Mouse (Mus musculus) stomach, embryonic 14.5 days (tissue): ENCODE measurements around the gene Serinc5. TPM values are rescaled to one million over a fixed set of nuclear protein-coding genes. Genes with fewer than 3 reads are reported as not detected.
A peak's percentile ranks its signal among the peaks of the same experiment; 100 is the strongest.
"Not testable (repeated sequence)": the region's sequence is repeated elsewhere in the genome, so short reads cannot be mapped to it uniquely, and the experiment has no call there.

Source experiments
- ATAC-seq: fragments of 200-750 bp; cut with Nextera tagmentation; 2 replicates; pipeline ENCODE4 v1.8.0; 2017; ENCODE audit warnings: low read depth, moderate TSS enrichment; ENCODE audit not compliant: insufficient number of reproducible peaks, insufficient read depth, low FRiP score
- H3K27ac ChIP-seq: fragments of 300-500 bp; sonication (generic); 2 replicates; pipeline ENCODE4 v1.5.1; 2014; ENCODE audit warnings: mild to moderate bottlenecking, low read length, moderate library complexity, mixed read lengths
- H3K27me3 ChIP-seq: fragments of 300-500 bp; sonication (generic); 2 replicates; pipeline ENCODE4 v1.6.1; 2014; ENCODE audit warnings: low read length, control low read depth, mixed read lengths; ENCODE audit not compliant: control insufficient read depth, insufficient read depth
- H3K36me3 ChIP-seq: fragments of 300-500 bp; sonication (generic); 2 replicates; pipeline ENCODE4 v1.6.1; 2014; ENCODE audit warnings: mild to moderate bottlenecking, control low read depth, low read length, moderate library complexity, mixed read lengths; ENCODE audit not compliant: control insufficient read depth, insufficient read depth
- H3K4me1 ChIP-seq: fragments of 300-500 bp; sonication (generic); 2 replicates; pipeline ENCODE4 v1.6.1; 2014; ENCODE audit warnings: low read length, control low read depth, mixed read lengths; ENCODE audit not compliant: control insufficient read depth, insufficient read depth
- H3K4me2 ChIP-seq: fragments of 300-500 bp; sonication (generic); replicated peaks from 2 replicates; pipeline ENCODE4 v1.6.1; 2014; ENCODE audit warnings: low read depth, low read length, control low read depth
- H3K4me3 ChIP-seq: fragments of 300-500 bp; sonication (generic); 2 replicates; pipeline ENCODE4 v1.5.1; 2014; ENCODE audit warnings: low read depth, low read length, control low read depth
- H3K9ac ChIP-seq: fragments of 300-500 bp; sonication (generic); replicated peaks from 2 replicates; pipeline ENCODE4 v1.6.1; 2014; ENCODE audit warnings: low read depth, mild to moderate bottlenecking, control low read depth, low read length, moderate library complexity, mixed read lengths
- H3K9me3 ChIP-seq: fragments of 300-500 bp; sonication (generic); 2 replicates; pipeline ENCODE4 v1.6.1; 2016; ENCODE audit warnings: low read depth, low read length, control low read depth; ENCODE audit not compliant: control insufficient read depth
- WGBS: fragments of 180-500 bp; shearing (Covaris S2); extraction: QIAGEN DNeasy Blood & Tissue Kit; methylation state at CpG from one replicate; pipeline ENCODE4 v1.1.7; 2014; 5-methylcytosine and 5-hydroxymethylcytosine counted together
- polyA plus RNA-seq: library from polyadenylated mRNA; unstranded; fragments of >200 nt; fragmentation: Nextera tagmentation; extraction: Ambion mirVana; gene quantifications from 2 replicates; pipeline ENCODE4 v1.2.1, GENCODE M21; 2014

Serinc5 gene
- polyA plus RNA-seq, 1 experiment from 2014 or later = 24.0 TPM

- 0 out of 2 replicates have a peak, but pooled peaks have one; percentile 11 for ATAC-seq
- H3K4me3 ChIP-seq = no peak overlapping the region
- H3K36me3 ChIP-seq = no peaks in the 10 kb centered on the region
- no peak overlapping the region for H3K27ac ChIP-seq
- H3K9ac ChIP-seq = no peak overlapping the region
- peaks cover 40% of the 10 kb centered on the region for H3K4me1 ChIP-seq
- 61% methylated on average over 7 of the region's 7 CpGs for WGBS
- no peaks in the 10 kb centered on the region for H3K9me3 ChIP-seq
- H3K4me2 ChIP-seq = no peak overlapping the region
- H3K27me3 ChIP-seq = no peaks in the 10 kb centered on the region
Observed at GRCm38 (mm10) chr13:92679661-92680060, 68.8 kb downstream of the Serinc5 start.

GRCm38 (mm10) chr13:92681541-92681940 is 70.7 kb downstream of the Serinc5 start:
- H3K9me3 ChIP-seq = no peaks in the 10 kb centered on the region
- H3K4me2 ChIP-seq = no peak overlapping the region
- 78% methylated on average over 2 of the region's 2 CpGs for WGBS

GRCm38 (mm10) chr13:92682833-92683232 is 71.9 kb downstream of the Serinc5 start:
- no peak overlapping the region for H3K27ac ChIP-seq
- ATAC-seq = no peak

More at GRCm38 (mm10) chr13:92681541-92681940, 70.7 kb downstream of the Serinc5 start:
- no peak overlapping the region for H3K9ac ChIP-seq
- no peak overlapping the region for H3K27ac ChIP-seq
- no peaks in the 10 kb centered on the region; the same call in 1 of the 2 replicates for H3K36me3 ChIP-seq
- no peak overlapping the region for H3K4me3 ChIP-seq
- no peak for ATAC-seq
- H3K4me1 ChIP-seq = peaks cover 21% of the 10 kb centered on the region
- H3K27me3 ChIP-seq = no peaks in the 10 kb centered on the region

GRCm38 (mm10) chr13:92683464-92683863 is 72.6 kb downstream of the Serinc5 start:
- H3K9ac ChIP-seq = no peak overlapping the region
- ATAC-seq = no peak; the same call in 1 of the 2 replicates
- peaks cover 5% of the 10 kb centered on the region; the same call in 1 of the 2 replicates for H3K36me3 ChIP-seq
- no peak overlapping the region for H3K4me2 ChIP-seq
- no peaks in the 10 kb centered on the region for H3K27me3 ChIP-seq
- WGBS = 59% methylated on average over 4 of the region's 4 CpGs
- no peak overlapping the region for H3K4me3 ChIP-seq
- H3K27ac ChIP-seq = no peak overlapping the region
- H3K9me3 ChIP-seq = no peaks in the 10 kb centered on the region
- H3K4me1 ChIP-seq = peaks cover 12% of the 10 kb centered on the region

More at GRCm38 (mm10) chr13:92682833-92683232, 71.9 kb downstream of the Serinc5 start:
- Histone ChIP-seq H3K4me2 (no peak overlapping the region), H3K4me1 (peaks cover 16% of the 10 kb centered on the region), H3K9ac (no peak overlapping the region), H3K4me3 (no peak overlapping the region), H3K36me3 (peaks cover under 1% of the 10 kb centered on the region; the same call in 1 of the 2 replicates), H3K27me3 (no peaks in the 10 kb centered on the region), H3K9me3 (no peaks in the 10 kb centered on the region)
- 46% methylated on average over 6 of the region's 6 CpGs for WGBS

DNA sequence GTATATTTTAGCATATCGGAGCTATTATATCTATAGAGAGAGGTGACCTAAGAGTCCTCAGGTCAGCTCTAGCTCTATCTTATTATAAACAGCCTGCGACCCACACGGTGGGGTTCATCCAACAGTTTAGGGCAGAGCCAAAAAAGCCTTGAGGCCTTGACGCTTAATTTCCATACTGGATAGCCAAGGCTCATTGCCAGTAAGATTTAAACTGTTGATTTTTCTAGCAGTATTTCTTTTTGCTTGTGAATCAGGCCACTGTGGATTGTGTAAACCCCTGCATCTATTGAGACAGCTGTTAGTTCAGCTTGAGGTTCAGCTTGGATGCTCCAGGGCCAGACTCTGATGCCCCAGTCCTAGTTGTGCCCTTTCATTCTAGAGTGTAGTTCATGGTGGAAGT is 73.4 kb downstream of the Serinc5 start:
- Histone ChIP-seq H3K4me1 (peaks cover 4% of the 10 kb centered on the region; the same call in 1 of the 2 replicates), H3K4me2 (no peak overlapping the region), H3K9me3 (no peaks in the 10 kb centered on the region), H3K36me3 (peaks cover 11% of the 10 kb centered on the region; the same call in 1 of the 2 replicates), H3K27me3 (no peaks in the 10 kb centered on the region), H3K4me3 (no peak overlapping the region), H3K27ac (no peak overlapping the region), H3K9ac (no peak overlapping the region)
- 55% methylated on average over 4 of the region's 4 CpGs for WGBS
- ATAC-seq = no peak

DNA sequence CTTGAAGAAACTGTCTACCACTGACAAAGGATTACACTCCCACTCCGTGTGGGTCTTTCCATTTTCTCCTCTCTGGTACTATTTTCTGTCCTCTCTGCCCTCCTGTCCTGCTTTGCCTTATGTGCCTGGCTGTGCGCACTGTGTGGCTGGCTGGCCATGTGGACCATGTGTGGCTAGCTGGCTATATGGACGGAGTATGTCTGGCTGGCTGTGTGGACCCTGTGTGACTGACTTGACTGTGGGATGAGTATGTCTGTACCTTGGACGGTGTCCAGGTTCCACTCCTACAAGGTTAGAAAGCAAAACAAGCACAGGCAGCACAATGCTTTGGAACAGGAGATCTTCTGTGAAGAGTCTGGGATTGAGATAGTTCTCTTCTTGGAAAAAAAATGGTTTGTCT is 74.4 kb downstream of the Serinc5 start:
- no peak overlapping the region for H3K4me2 ChIP-seq
- H3K9me3 ChIP-seq = no peaks in the 10 kb centered on the region
- ATAC-seq = no peak
- WGBS = 87% methylated on average over 4 of the region's 4 CpGs
- no peak overlapping the region for H3K9ac ChIP-seq
- no peak overlapping the region for H3K4me3 ChIP-seq
- no peaks in the 10 kb centered on the region for H3K27me3 ChIP-seq
- peaks cover 11% of the 10 kb centered on the region; the same call in 1 of the 2 replicates for H3K36me3 ChIP-seq
- no peak overlapping the region for H3K27ac ChIP-seq
- H3K4me1 ChIP-seq = no peaks in the 10 kb centered on the region; the same call in 1 of the 2 replicates

- not testable (repeated sequence) for H3K4me2 ChIP-seq, H3K9ac ChIP-seq, ATAC-seq, H3K27me3 ChIP-seq, H3K4me1 ChIP-seq, H3K9me3 ChIP-seq, H3K4me3 ChIP-seq, H3K27ac ChIP-seq
- WGBS = 64% methylated on average over 1 of the region's 1 CpGs
- H3K36me3 ChIP-seq = peaks cover 11% of the 10 kb centered on the region; the same call in 1 of the 2 replicates
Observed at GRCm38 (mm10) chr13:92687151-92687550, 76.3 kb downstream of the Serinc5 start.

GRCm38 (mm10) chr13:92689061-92689460 is 78.2 kb downstream of the Serinc5 start:
- H3K4me3 ChIP-seq = no peak overlapping the region
- H3K4me2 ChIP-seq = no peak overlapping the region
- H3K9ac ChIP-seq = no peak overlapping the region
- H3K27ac ChIP-seq = no peak overlapping the region
- WGBS = 83% methylated on average over 2 of the region's 2 CpGs
- no peak for ATAC-seq
- peaks cover 11% of the 10 kb centered on the region; the same call in 1 of the 2 replicates for H3K36me3 ChIP-seq
- no peaks in the 10 kb centered on the region for H3K27me3 ChIP-seq
- no peaks in the 10 kb centered on the region; the same call in 1 of the 2 replicates for H3K4me1 ChIP-seq
- no peaks in the 10 kb centered on the region for H3K9me3 ChIP-seq
